Mouse (Mus musculus): ENCODE data around the gene Gm29106. TPM values are rescaled to one million over a fixed set of nuclear protein-coding genes. Genes with fewer than 3 reads are reported as not detected.
"Not testable (repeated sequence)": the region's sequence is repeated elsewhere in the genome, so short reads cannot be mapped to it uniquely, and the experiment has no call there.

Gene Gm29106
- not detected in 2 replicates for polyA plus RNA-seq (2011; ENCODE audit: insufficient read length, low read depth, missing spikeins)

- not testable (repeated sequence) for H3K4me3 ChIP-seq (ENCODE audit: insufficient read depth, low read length); H3K4me1 ChIP-seq (ENCODE audit: control insufficient read depth, insufficient read depth, low read length); H3K27ac ChIP-seq (ENCODE audit: insufficient read depth, low read length)
Measured at GRCm38 (mm10) chr1:118176242-118176641, at the start of gene Gm29106. Gene Gm29106, plus strand, starts transcription at chr1:118176542.

- Histone ChIP-seq H3K4me1 (ENCODE audit: control insufficient read depth, insufficient read depth, low read length) (no peaks in the 10 kb centered on the region), H3K4me3 (ENCODE audit: insufficient read depth, low read length) (no peak overlapping the region), H3K27ac (ENCODE audit: insufficient read depth, low read length) (no peak overlapping the region)
- TF ChIP-seq CTCF (IDR thresholded peaks at IDR 0.05; ENCODE audit: borderline replicate concordance, insufficient read depth, low read length), result no peak
- no peak for TF ChIP-seq POLR2A (IDR thresholded peaks at IDR 0.05; ENCODE audit: low read depth, low read length)
Measured at GRCm38 (mm10) chr1:118228540-118228939, 52.2 kb downstream of the Gm29106 start.

DNA sequence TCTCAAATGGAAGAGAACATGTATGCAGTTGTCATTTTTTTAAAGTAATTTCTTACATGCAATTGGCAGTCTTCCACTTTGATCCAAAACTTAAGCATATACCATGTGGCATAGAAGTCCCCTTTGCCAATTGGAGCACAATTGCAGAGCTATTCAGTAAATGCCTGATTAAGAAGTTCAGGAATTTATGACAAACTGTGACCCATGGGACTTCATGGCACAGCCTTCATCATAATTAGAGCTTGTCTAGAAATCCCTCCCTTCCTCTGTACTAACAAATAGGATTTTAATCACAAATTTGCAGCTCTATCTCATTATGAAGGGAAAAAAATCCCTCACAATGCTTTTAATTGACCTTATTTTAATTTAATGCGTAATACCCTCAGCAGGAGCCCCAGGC lies 59.7 kb downstream of the Gm29106 start:
- Histone ChIP-seq H3K27ac (ENCODE audit: insufficient read depth, low read length) (no peak overlapping the region), H3K4me3 (ENCODE audit: insufficient read depth, low read length) (no peak overlapping the region), H3K4me1 (ENCODE audit: control insufficient read depth, insufficient read depth, low read length) (no peaks in the 10 kb centered on the region)
- TF ChIP-seq CTCF (IDR thresholded peaks at IDR 0.05; ENCODE audit: borderline replicate concordance, insufficient read depth, low read length), result no peak
- no peak for TF ChIP-seq POLR2A (IDR thresholded peaks at IDR 0.05; ENCODE audit: low read depth, low read length)

Other genes with a start within 250 kb of the Gm29106 start
- not detected in 2 replicates for gene Gm28168, start 248.5 kb upstream of the Gm29106 start, polyA plus RNA-seq (2011; ENCODE audit: insufficient read length, low read depth, missing spikeins)
- gene Gm7145, start 210.6 kb upstream of the Gm29106 start, polyA plus RNA-seq (2011; ENCODE audit: insufficient read length, low read depth, missing spikeins), result not detected in 2 replicates
- 92.5 and 101 TPM in 2 replicates for gene Tsn, start 135.2 kb downstream of the Gm29106 start, polyA plus RNA-seq (2011; ENCODE audit: insufficient read length, low read depth, missing spikeins)
- gene Nifk, start 145.3 kb downstream of the Gm29106 start, polyA plus RNA-seq (2011; ENCODE audit: insufficient read length, low read depth, missing spikeins), result 56.5 and 57.0 TPM in 2 replicates
- gene Clasp1, start 212.5 kb downstream of the Gm29106 start, polyA plus RNA-seq (2011; ENCODE audit: insufficient read length, low read depth, missing spikeins), result 80.3 and 86.3 TPM in 2 replicates